Mouse (Mus musculus) CH12.LX (cell line): ENCODE data around the gene Bora. TPM values are rescaled to one million over a fixed set of nuclear protein-coding genes. Genes with fewer than 3 reads are reported as not detected.
"Not testable (repeated sequence)": the region's sequence is repeated elsewhere in the genome, so short reads cannot be mapped to it uniquely, and the experiment has no call there.

Experiments
- DNase-seq: peaks from one replicate; pipeline ENCODE4 v3.0.0-alpha.2; 2013; ENCODE audit errors: extremely low read depth
- H3K27ac ChIP-seq: 2 replicates; pipeline ENCODE4 v1.5.1; 2012; ENCODE audit warnings: low read depth, mild to moderate bottlenecking, control low read depth, moderate library complexity; ENCODE audit not compliant: insufficient read depth
- H3K27me3 ChIP-seq: replicated peaks from 2 replicates; pipeline ENCODE3; 2012; ENCODE audit warnings: inconsistent platforms
- H3K36me3 ChIP-seq, 2 experiments: replicated peaks in 1 of 2; 2 replicates each; pipeline versions ENCODE3 to v1.6.1; 2012; ENCODE audit warnings: inconsistent platforms in 1 of 2, low read length in 1 of 2, mild to moderate bottlenecking in 1 of 2, mixed read lengths in 1 of 2, moderate library complexity in 1 of 2; ENCODE audit not compliant: control insufficient read depth in 1 of 2, insufficient read depth in 1 of 2
- H3K4me1 ChIP-seq, 2 experiments: 2 replicates each; pipeline ENCODE4 v1.6.1; 2012; ENCODE audit warnings: inconsistent platforms in 1 of 2, moderate library complexity in 1 of 2; ENCODE audit not compliant: insufficient read depth in 2 of 2, control insufficient read depth in 1 of 2
- H3K4me2 ChIP-seq: 2 replicates; pipeline ENCODE4 v1.6.1; 2012; ENCODE audit warnings: low read depth, mild to moderate bottlenecking, control low read depth; ENCODE audit not compliant: poor library complexity, insufficient read depth, severe bottlenecking
- H3K4me3 ChIP-seq, 3 experiments: fragments of 150-350 bp in 1 of 3; sonication (generic) in 1 of 3; replicated peaks in 1 of 3; 2 replicates each; pipeline versions ENCODE3 to v1.5.1; 2011 to 2012; ENCODE audit warnings: low read depth in 2 of 3, low read length in 2 of 3, mild to moderate bottlenecking in 2 of 3, moderate library complexity in 2 of 3, control low read depth in 1 of 3, improper control_type of control experiment in 1 of 3, inconsistent platforms in 1 of 3, mixed read lengths in 1 of 3; ENCODE audit not compliant: poor library complexity in 1 of 3
- H3K79me2 ChIP-seq: replicated peaks from 2 replicates; pipeline ENCODE4 v1.6.1; 2012; ENCODE audit warnings: mild to moderate bottlenecking, moderate library complexity; ENCODE audit not compliant: control insufficient read depth, poor library complexity, insufficient read depth, severe bottlenecking; ENCODE audit errors: extremely low read depth
- H3K9ac ChIP-seq: 2 replicates; pipeline ENCODE4 v1.6.1; 2012; ENCODE audit warnings: low read depth, mild to moderate bottlenecking, control low read depth, moderate library complexity; ENCODE audit not compliant: insufficient read depth
- H3K9me3 ChIP-seq: replicated peaks from 2 replicates; pipeline ENCODE3; 2012; ENCODE audit warnings: low read length, inconsistent platforms, mixed read lengths
- BHLHE40 ChIP-seq: IDR thresholded peaks from 2 replicates; pipeline ENCODE4 v1.6.1; 2011; ENCODE audit warnings: mild to moderate bottlenecking, low read depth, low read length, improper control_type of control experiment
- CHD1 ChIP-seq: IDR thresholded peaks from 2 replicates; pipeline ENCODE4 v1.6.1; 2012; ENCODE audit warnings: low read depth, low read length, improper control_type of control experiment, inconsistent platforms
- CHD2 ChIP-seq: IDR thresholded peaks from 2 replicates; pipeline ENCODE4 v1.6.1; 2011; ENCODE audit warnings: low read length, improper control_type of control experiment
- CTCF ChIP-seq, 2 experiments: IDR thresholded peaks in 1 of 2; conservative IDR thresholded peaks in 1 of 2; 2 replicates each; pipeline ENCODE4 v1.5.1; 2011 to 2012; ENCODE audit warnings: low read depth in 2 of 2, low read length in 2 of 2, improper control_type of control experiment in 1 of 2, inconsistent platforms in 1 of 2, mild to moderate bottlenecking in 1 of 2, moderate library complexity in 1 of 2
- E2F4 ChIP-seq: IDR thresholded peaks from 2 replicates; pipeline ENCODE4 v1.6.1; 2011; ENCODE audit warnings: low read depth, low read length, improper control_type of control experiment; ENCODE audit not compliant: insufficient replicate concordance
- EP300 ChIP-seq: IDR thresholded peaks from 2 replicates; pipeline ENCODE4 v1.6.1; 2011; ENCODE audit warnings: low read length, improper control_type of control experiment
- IRF4 ChIP-seq: IDR thresholded peaks from 2 replicates; pipeline ENCODE4 v1.6.1; 2014; ENCODE audit warnings: low read depth, mild to moderate bottlenecking, inconsistent platforms, low read length, improper control_type of control experiment
- JUN ChIP-seq: IDR thresholded peaks from 2 replicates; pipeline ENCODE4 v1.6.1; 2011; ENCODE audit warnings: low read depth, mild to moderate bottlenecking, low read length, improper control_type of control experiment, moderate library complexity; ENCODE audit not compliant: insufficient read depth
- JUND ChIP-seq: conservative IDR thresholded peaks from 2 replicates; pipeline ENCODE4 v1.6.1; 2011; ENCODE audit warnings: low read depth, low read length, improper control_type of control experiment
- KAT2A ChIP-seq: IDR thresholded peaks from 2 replicates; pipeline ENCODE4 v1.6.1; 2012; ENCODE audit warnings: low read length, improper control_type of control experiment, inconsistent platforms; ENCODE audit not compliant: insufficient replicate concordance
- MAX ChIP-seq: IDR thresholded peaks from 2 replicates; pipeline ENCODE4 v1.6.1; 2011; ENCODE audit warnings: low read length, improper control_type of control experiment
- NRF1 ChIP-seq: IDR thresholded peaks from 2 replicates; pipeline ENCODE4 v1.6.1; 2014; ENCODE audit warnings: low read depth, mild to moderate bottlenecking, inconsistent platforms, low read length, improper control_type of control experiment, moderate library complexity
- POLR2AphosphoS2 ChIP-seq: IDR thresholded peaks from 2 replicates; pipeline ENCODE4 v1.6.1; 2011; ENCODE audit warnings: low read depth, low read length, improper control_type of control experiment
- RAD21 ChIP-seq: IDR thresholded peaks from 2 replicates; pipeline ENCODE4 v1.6.1; 2011; ENCODE audit warnings: low read depth, mild to moderate bottlenecking, low read length, improper control_type of control experiment, moderate library complexity
- SMC3 ChIP-seq: IDR thresholded peaks from 2 replicates; pipeline ENCODE4 v1.6.1; 2011; ENCODE audit warnings: low read depth, low read length, improper control_type of control experiment
- TBP ChIP-seq: conservative IDR thresholded peaks from 2 replicates; pipeline ENCODE4 v1.6.1; 2011; ENCODE audit warnings: low read depth, low read length, improper control_type of control experiment
- TCF12 ChIP-seq: IDR thresholded peaks from 2 replicates; pipeline ENCODE4 v1.6.1; 2014; ENCODE audit warnings: low read depth, mild to moderate bottlenecking, inconsistent platforms, low read length, improper control_type of control experiment
- USF1 ChIP-seq: IDR thresholded peaks from 2 replicates; pipeline ENCODE4 v1.6.1; 2014; ENCODE audit warnings: low read depth, mild to moderate bottlenecking, inconsistent platforms, low read length, improper control_type of control experiment
- ZKSCAN1 ChIP-seq: IDR thresholded peaks from 2 replicates; pipeline ENCODE4 v1.6.1; 2012; ENCODE audit warnings: low read depth, inconsistent platforms, low read length, improper control_type of control experiment, borderline replicate concordance
- ZNF384 ChIP-seq: IDR thresholded peaks from 2 replicates; pipeline ENCODE4 v1.6.1; 2012; ENCODE audit warnings: low read depth, low read length, improper control_type of control experiment, inconsistent platforms
- dilution Hi-C: fragments of 300-500 bp; cut with MboI; formaldehyde crosslinking; loops from 2 replicates; pipeline ENCODE4 v1.14.3; 2020; ENCODE audit warnings: low sequenced_read_pairs; ENCODE audit not compliant: extremely low pct_unique_long_range_greater_than_20kb, extremely low pct_ligation_motif_present
- in situ Hi-C: fragments of 300-500 bp; cut with MboI; formaldehyde crosslinking; loops from 3 replicates; pipeline ENCODE4 v1.14.3; 2019; ENCODE audit warnings: low sequenced_read_pairs, low pct_ligation_motif_present, low pct_unique_long_range_greater_than_20kb, mixed read lengths
- polyA plus RNA-seq: library from polyadenylated mRNA; unstranded; fragments of >175 nt; gene quantifications from 2 replicates; pipeline ENCODE4 v1.2.1, GENCODE M21; 2012; ENCODE audit warnings: low read depth; ENCODE audit not compliant: insufficient read length
- total RNA-seq, 2 experiments: library from RNA; depleted of rRNA; stranded (reverse); fragments of 300-350 nt in 1 of 2; fragments of >200 nt in 1 of 2; gene quantifications; 2 replicates each; pipeline ENCODE4 v1.2.3; 2012 to 2014

The Bora gene
- total and polyA plus RNA-seq, 3 experiments: 27.9 to 49.3 (median 44.7) TPM

- peaks cover 14 to 31% of the 10 kb centered on the region in 2 experiments for H3K36me3 ChIP-seq
- DNase-seq: no peak
- in situ Hi-C loops: no loop called here
- H3K9me3 ChIP-seq: peaks cover 3% of the 10 kb centered on the region
- dilution Hi-C loops: no loop called here
- no peak overlapping the region for H3K9ac ChIP-seq
- H3K27ac ChIP-seq: no peak overlapping the region
- no peaks in the 10 kb centered on the region for H3K27me3 ChIP-seq
- no peaks in the 10 kb centered on the region for H3K4me1 ChIP-seq
- no peak overlapping the region for H3K4me3 ChIP-seq
- TF ChIP-seq ZKSCAN1: no peak
- TF ChIP-seq TCF12: no peak
- TF ChIP-seq KAT2A: no peak
- TF ChIP-seq JUN: no peak
- TF ChIP-seq E2F4: no peak
- TF ChIP-seq IRF4: no peak
- TF ChIP-seq USF1: no peak
- TF ChIP-seq POLR2AphosphoS2: no peak
- TF ChIP-seq TBP: no peak
- TF ChIP-seq JUND: no peak
- TF ChIP-seq SMC3: no peak
- no peak for TF ChIP-seq EP300
- TF ChIP-seq CHD2: no peak
- no peak overlapping the region for H3K4me2 ChIP-seq
- H3K79me2 ChIP-seq: no peaks in the 10 kb centered on the region; the same call in 1 of the 2 replicates
Measured at GRCm38 (mm10) chr14:99031337-99031873, 14.6 kb upstream of the Bora start.

- H3K27me3 ChIP-seq: no peaks in the 10 kb centered on the region
- H3K36me3 ChIP-seq: peaks cover 17 to 36% of the 10 kb centered on the region in 2 experiments
- no peak for TF ChIP-seq IRF4
- TF ChIP-seq BHLHE40: no peak
- no peak for TF ChIP-seq NRF1
- no peak for TF ChIP-seq CTCF (conservative IDR thresholded peaks at IDR 0.05 in 1 of 2, IDR thresholded peaks at IDR 0.05 in 1 of 2; ENCODE audit: low read depth in 2 of 2, low read length in 2 of 2)
- no peak for TF ChIP-seq CHD1
- no peak for TF ChIP-seq RAD21
- no peak for TF ChIP-seq ZNF384
- TF ChIP-seq USF1: no peak
- TF ChIP-seq MAX: no peak
- TF ChIP-seq, all 38 proteins: peak for 0
- DNase-seq: no peak
- H3K9me3 ChIP-seq: no peaks in the 10 kb centered on the region
- H3K4me2 ChIP-seq: no peak overlapping the region
- H3K79me2 ChIP-seq: peaks cover 4% of the 10 kb centered on the region; the same call in 1 of the 2 replicates
- H3K4me1 ChIP-seq: no peaks in the 10 kb centered on the region
- no peak overlapping the region for H3K4me3 ChIP-seq
- in situ Hi-C loops: no loop called here
- H3K9ac ChIP-seq: no peak overlapping the region
- dilution Hi-C loops: no loop called here
- H3K27ac ChIP-seq: no peak overlapping the region
Measured at GRCm38 (mm10) chr14:99032596-99032995, 13.4 kb upstream of the Bora start.

GRCm38 (mm10) chr14:99034851-99035250, 11.2 kb upstream of the Bora start:
- H3K9ac ChIP-seq, dilution Hi-C loops, H3K4me1 ChIP-seq, H3K27me3 ChIP-seq, in situ Hi-C loops, H3K9me3 ChIP-seq, H3K4me2 ChIP-seq, H3K27ac ChIP-seq, DNase-seq, H3K4me3 ChIP-seq: not testable (repeated sequence)
- Histone ChIP-seq H3K79me2 (peaks cover 21% of the 10 kb centered on the region), H3K36me3 (peaks cover 28 to 55% of the 10 kb centered on the region in 2 experiments)
